Mouse (Mus musculus) forebrain, embryonic 11.5 days (tissue): ENCODE results near the gene Fam169b. TPM values are rescaled to one million over a fixed set of nuclear protein-coding genes. Genes with fewer than 3 reads are reported as not detected.
A peak's percentile ranks its signal among the peaks of the same experiment; 100 is the strongest.

ENCODE experiments used
- ATAC-seq: fragments of 200-750 bp; cut with Nextera tagmentation; replicated peaks from 2 replicates; pipeline ENCODE4 v1.8.0; 2017; ENCODE audit warnings: moderate TSS enrichment; ENCODE audit not compliant: low FRiP score
- DNase-seq: peaks from one replicate; pipeline ENCODE4 v3.0.0-alpha.2; 2017; ENCODE audit warnings: low spot score
- H3K27ac ChIP-seq: fragments of 300-500 bp; sonication (generic); 2 replicates; pipeline ENCODE4 v1.5.1; 2014; ENCODE audit warnings: low read depth, low read length
- H3K27me3 ChIP-seq: fragments of 300-500 bp; sonication (generic); 2 replicates; pipeline ENCODE4 v1.6.1; 2014; ENCODE audit warnings: mild to moderate bottlenecking, low read length, mixed read lengths; ENCODE audit not compliant: control insufficient read depth, insufficient read depth
- H3K36me3 ChIP-seq: fragments of 300-500 bp; sonication (generic); 2 replicates; pipeline ENCODE4 v1.6.1; 2014; ENCODE audit warnings: mild to moderate bottlenecking, low read length, moderate library complexity, mixed read lengths; ENCODE audit not compliant: control insufficient read depth, insufficient read depth
- H3K4me1 ChIP-seq: fragments of 300-500 bp; sonication (generic); replicated peaks from 2 replicates; pipeline ENCODE4 v1.6.1; 2014; ENCODE audit warnings: low read length, mixed read lengths; ENCODE audit not compliant: control insufficient read depth, insufficient read depth
- H3K4me2 ChIP-seq: fragments of 300-500 bp; sonication (generic); 2 replicates; pipeline ENCODE4 v1.6.1; 2014; ENCODE audit warnings: low read depth, mild to moderate bottlenecking, low read length, moderate library complexity, mixed read lengths; ENCODE audit not compliant: severe bottlenecking
- H3K4me3 ChIP-seq: fragments of 300-500 bp; sonication (generic); 2 replicates; pipeline ENCODE4 v1.5.1; 2014; ENCODE audit warnings: low read depth, low read length
- H3K9ac ChIP-seq: fragments of 300-500 bp; sonication (generic); 2 replicates; pipeline ENCODE4 v1.6.1; 2014; ENCODE audit warnings: low read length
- H3K9me3 ChIP-seq: fragments of 300-500 bp; sonication (generic); 2 replicates; pipeline ENCODE4 v1.6.1; 2016; ENCODE audit warnings: low read length, mixed read lengths; ENCODE audit not compliant: control insufficient read depth
- WGBS: fragments of 180-500 bp; shearing (Covaris S2); extraction: QIAGEN DNeasy Blood & Tissue Kit; methylation state at CpG from one replicate; pipeline ENCODE4 v1.1.7; 2014; 5-methylcytosine and 5-hydroxymethylcytosine counted together
- polyA plus RNA-seq: library from polyadenylated mRNA; unstranded; fragments of >200 nt; fragmentation: Nextera tagmentation; extraction: Ambion mirVana; gene quantifications from 2 replicates; pipeline ENCODE4 v1.2.1, GENCODE M21; 2014

Gene Fam169b
- polyA plus RNA-seq, 1 experiment from 2014 or later: 0.39 TPM

- WGBS: 90% methylated on average over 13 of the region's 13 CpGs
- Histone ChIP-seq H3K27me3 (no peaks in the 10 kb centered on the region), H3K27ac (no peak overlapping the region), H3K9me3 (no peaks in the 10 kb centered on the region), H3K9ac (no peak overlapping the region), H3K4me1 (no peaks in the 10 kb centered on the region), H3K4me2 (no peak overlapping the region), H3K4me3 (no peak overlapping the region), H3K36me3 (no peaks in the 10 kb centered on the region)
- DNase-seq: no peak
- no peak for ATAC-seq
Observed at GRCm38 (mm10) chr7:68298381-68299076, 24.9 kb downstream of the Fam169b start.

DNA sequence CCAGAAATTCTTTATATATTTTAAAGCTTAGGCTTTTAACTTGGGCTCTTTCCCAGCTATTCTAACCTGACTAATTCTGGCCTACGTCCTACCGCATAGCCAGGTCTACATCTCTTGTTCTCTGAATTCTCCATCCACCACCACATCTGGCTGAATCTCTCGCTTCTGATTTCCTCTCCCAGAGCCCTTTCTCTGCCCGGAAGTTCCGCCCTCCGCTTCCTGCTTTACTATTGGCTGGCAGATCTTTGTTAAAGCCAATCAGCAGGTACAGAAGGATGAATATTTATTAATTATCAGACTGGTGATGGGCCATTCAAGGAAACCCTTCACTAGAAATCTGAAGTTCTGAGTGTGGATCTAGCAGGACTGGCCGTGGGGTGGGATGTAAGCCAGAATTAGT is 27.5 kb downstream of the Fam169b start:
- no peak for ATAC-seq
- Histone ChIP-seq H3K27ac (no peak overlapping the region), H3K9me3 (no peaks in the 10 kb centered on the region), H3K4me1 (no peaks in the 10 kb centered on the region; the same call in 1 of the 2 replicates), H3K4me2 (no peak overlapping the region), H3K4me3 (no peak overlapping the region), H3K36me3 (no peaks in the 10 kb centered on the region), H3K9ac (no peak overlapping the region), H3K27me3 (no peaks in the 10 kb centered on the region)
- WGBS: 89% methylated on average over 7 of the region's 7 CpGs
- no peak for DNase-seq

GRCm38 (mm10) chr7:68302586-68303433 is 29.2 kb downstream of the Fam169b start:
- no peaks in the 10 kb centered on the region for H3K27me3 ChIP-seq
- H3K9me3 ChIP-seq: no peaks in the 10 kb centered on the region
- DNase-seq: peak; percentile 84
- no peak overlapping the region for H3K9ac ChIP-seq
- H3K27ac ChIP-seq: no peak overlapping the region
- no peaks in the 10 kb centered on the region; the same call in 1 of the 2 replicates for H3K4me1 ChIP-seq
- no peaks in the 10 kb centered on the region for H3K36me3 ChIP-seq
- ATAC-seq: peak; percentile 78
- H3K4me3 ChIP-seq: no peak overlapping the region
- no peak overlapping the region for H3K4me2 ChIP-seq
- 37% methylated on average over 18 of the region's 18 CpGs for WGBS

- H3K9me3 ChIP-seq: no peaks in the 10 kb centered on the region
- 69% methylated on average over 6 of the region's 6 CpGs for WGBS
- H3K9ac ChIP-seq: no peak overlapping the region
- H3K27ac ChIP-seq: no peak overlapping the region
- H3K4me2 ChIP-seq: no peak overlapping the region
- no peak overlapping the region for H3K4me3 ChIP-seq
- no peaks in the 10 kb centered on the region; the same call in 1 of the 2 replicates for H3K4me1 ChIP-seq
- no peaks in the 10 kb centered on the region for H3K36me3 ChIP-seq
- DNase-seq (no peak), ATAC-seq (no peak)
- no peaks in the 10 kb centered on the region for H3K27me3 ChIP-seq
Observed at GRCm38 (mm10) chr7:68303685-68304084, 30.0 kb downstream of the Fam169b start.

DNA sequence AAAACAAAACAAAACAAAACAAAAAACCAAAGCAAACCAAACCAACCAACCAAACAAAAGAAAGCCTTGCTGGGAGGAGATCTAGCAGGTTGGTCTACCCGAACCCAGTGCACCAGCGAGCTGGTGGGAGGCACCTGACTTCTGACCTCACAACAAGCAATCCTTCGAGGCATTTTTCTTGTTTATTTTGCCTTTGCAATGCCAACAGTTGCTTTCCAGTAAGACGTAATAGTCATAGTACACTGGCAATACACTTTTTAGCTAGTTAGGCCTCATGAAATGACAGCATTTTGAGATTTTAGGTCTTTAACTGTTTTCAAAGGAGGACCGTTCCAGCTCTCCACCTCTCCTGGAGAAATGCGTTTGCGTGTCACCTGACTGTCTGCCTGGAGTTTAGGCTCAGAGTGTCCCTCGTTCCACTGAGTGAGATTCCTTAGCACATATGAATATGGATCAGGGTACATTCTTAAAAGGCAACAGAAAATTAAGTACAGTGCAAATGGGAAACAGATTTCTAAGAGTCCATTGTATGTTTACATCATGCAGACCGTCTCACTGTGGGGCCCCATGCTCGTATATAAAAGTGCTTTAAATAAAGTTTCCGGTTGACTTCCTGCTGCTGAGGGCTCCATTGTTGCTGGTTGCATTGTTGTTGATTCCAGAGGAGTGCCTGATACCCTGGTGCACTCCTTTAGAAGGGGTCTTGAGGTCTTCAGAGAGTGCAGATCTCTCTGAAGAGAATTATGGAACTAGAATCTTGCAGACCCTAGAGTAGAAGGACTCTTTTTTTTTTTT is 32.3 kb downstream of the Fam169b start:
- H3K27ac ChIP-seq: no peak overlapping the region
- no peaks in the 10 kb centered on the region for H3K36me3 ChIP-seq
- no peak overlapping the region for H3K9ac ChIP-seq
- H3K9me3 ChIP-seq: no peaks in the 10 kb centered on the region
- 62% methylated on average over 11 of the region's 11 CpGs for WGBS
- H3K27me3 ChIP-seq: no peaks in the 10 kb centered on the region
- ATAC-seq: no peak
- no peaks in the 10 kb centered on the region; the same call in 1 of the 2 replicates for H3K4me1 ChIP-seq
- no peak overlapping the region for H3K4me2 ChIP-seq
- DNase-seq: no peak
- no peak overlapping the region for H3K4me3 ChIP-seq

DNA sequence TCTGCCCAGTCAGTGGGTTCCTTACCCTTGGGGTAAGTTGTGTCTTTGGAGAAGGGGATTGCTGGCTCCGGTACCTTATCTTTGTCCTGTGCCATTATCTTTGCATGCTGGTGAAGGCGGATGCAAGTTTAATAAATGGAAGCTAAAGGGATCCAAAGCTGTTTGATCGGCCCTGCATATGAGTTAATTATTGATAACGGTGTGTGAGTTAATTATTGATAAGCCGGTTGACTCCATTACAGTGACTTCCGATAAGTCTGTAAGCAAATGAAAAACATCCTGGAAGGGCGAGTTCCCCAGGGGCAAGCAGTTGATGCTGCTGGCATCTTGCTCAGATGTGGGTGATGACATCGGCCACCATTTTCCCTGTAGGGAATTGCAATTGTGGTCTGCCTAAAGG is 33.1 kb downstream of the Fam169b start:
- no peaks in the 10 kb centered on the region for H3K36me3 ChIP-seq
- DNase-seq (no peak), ATAC-seq (no peak)
- no peak overlapping the region for H3K4me2 ChIP-seq
- H3K4me1 ChIP-seq: no peaks in the 10 kb centered on the region; the same call in 1 of the 2 replicates
- H3K9me3 ChIP-seq: no peaks in the 10 kb centered on the region
- no peaks in the 10 kb centered on the region for H3K27me3 ChIP-seq
- H3K9ac ChIP-seq: no peak overlapping the region
- 95% methylated on average over 8 of the region's 8 CpGs for WGBS
- no peak overlapping the region for H3K4me3 ChIP-seq
- H3K27ac ChIP-seq: no peak overlapping the region

- DNase-seq (no peak), ATAC-seq (no peak)
- 85% methylated on average over 6 of the region's 6 CpGs for whole genome bisulfite sequencing
- Histone ChIP-seq H3K27me3 (no peaks in the 10 kb centered on the region), H3K36me3 (no peaks in the 10 kb centered on the region), H3K9me3 (no peaks in the 10 kb centered on the region), H3K4me3 (no peak overlapping the region), H3K27ac (no peak overlapping the region), H3K9ac (no peak overlapping the region), H3K4me1 (no peaks in the 10 kb centered on the region), H3K4me2 (no peak overlapping the region)
Observed at GRCm38 (mm10) chr7:68311469-68311868, 37.8 kb downstream of the Fam169b start.

DNA sequence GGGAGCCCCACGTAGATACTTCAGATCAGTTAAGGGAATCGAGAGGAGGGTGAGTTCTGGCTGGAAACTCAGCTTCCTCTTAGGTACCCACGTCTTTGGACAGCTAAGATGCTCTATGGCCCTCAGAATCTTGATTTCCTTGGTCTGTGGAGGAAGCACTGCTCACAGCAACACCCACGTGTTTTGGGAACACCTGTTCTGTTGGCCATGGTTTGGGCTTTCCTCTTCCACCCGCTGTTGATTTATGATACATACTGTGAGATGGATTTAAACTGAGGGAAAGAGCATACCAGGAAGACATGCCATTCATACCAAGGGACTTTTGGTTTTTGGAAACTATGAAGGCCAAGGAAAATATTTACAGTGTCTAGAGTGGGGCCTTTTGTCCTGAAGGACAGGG is 38.8 kb downstream of the Fam169b start:
- Histone ChIP-seq H3K36me3 (no peaks in the 10 kb centered on the region), H3K9ac (no peak overlapping the region), H3K9me3 (no peaks in the 10 kb centered on the region), H3K27me3 (no peaks in the 10 kb centered on the region), H3K4me3 (no peak overlapping the region), H3K27ac (no peak overlapping the region), H3K4me2 (no peak overlapping the region), H3K4me1 (no peaks in the 10 kb centered on the region)
- 89% methylated on average over 5 of the region's 5 CpGs for WGBS
- ATAC-seq (no peak), DNase-seq (no peak)
